Comparison of ENCODE assay signal across 12 mouse cellular contexts in the genomic region with DNA sequence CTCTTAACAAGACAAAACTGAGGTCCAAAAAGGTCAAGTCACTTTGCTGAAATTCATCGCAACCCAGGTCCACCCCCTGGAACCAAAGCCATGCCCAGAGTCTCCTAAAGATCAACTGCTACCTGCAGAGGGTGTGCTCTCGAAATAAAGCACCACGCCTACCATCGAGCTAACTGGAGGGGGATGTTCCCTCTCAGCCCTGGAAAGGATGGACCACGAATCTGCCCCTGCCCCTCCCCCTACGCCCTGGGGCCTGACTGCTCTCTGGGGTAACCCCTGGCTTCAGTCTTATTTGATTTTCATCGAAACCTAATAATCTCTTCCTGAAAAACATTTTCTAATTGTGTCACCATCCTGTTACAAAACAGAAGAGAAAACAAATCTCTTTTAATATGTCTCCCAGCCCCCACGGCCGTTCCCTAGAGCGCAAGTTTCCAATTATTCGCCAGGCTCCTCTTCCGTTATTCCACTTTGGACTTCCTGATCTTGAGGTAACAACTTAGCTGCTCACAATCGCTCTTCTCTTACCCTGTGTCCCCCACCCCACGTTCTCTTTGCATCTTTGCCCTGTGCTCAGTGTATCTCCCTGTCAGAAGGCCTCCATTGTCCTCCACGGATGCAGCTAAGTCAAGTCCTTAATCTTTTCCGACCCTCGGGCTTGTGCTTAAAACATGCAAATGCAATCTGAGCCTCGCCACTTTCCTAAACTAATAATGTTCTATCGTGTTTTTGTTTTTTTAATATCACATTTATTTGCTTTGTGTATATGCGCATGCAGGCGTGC.
DNase-seq lines count a peak whose midpoint lies in the region; ATAC-seq and TF ChIP-seq lines count a peak whose summit lies in the region.
"Had no signal": no experiment of that assay in that cellular context is flagged by ENCODE, and none has a peak within 500 bp of the region (broad histone marks: within the 10 kb centered on the region; RNA-seq: fewer than 3 reads in every experiment).

No protein-coding gene starts in this region.

- no peaks in the 10 kb centered on the region for H3K27me3 ChIP-seq in ES-Bruce4 (ENCODE audit: control insufficient read depth, insufficient read depth, low read length, poor library complexity, severe bottlenecking)
- H3K27me3 ChIP-seq in forebrain, embryonic 13.5 days: no peaks in the 10 kb centered on the region
- H3K27me3 ChIP-seq in midbrain, embryonic 10.5 days (ENCODE audit: low read depth, poor library complexity, severe bottlenecking): no peaks in the 10 kb centered on the region
- H3K27me3 ChIP-seq in cerebellum, adult 2 months (ENCODE audit: control insufficient read depth, insufficient read depth, low read length): no peaks in the 10 kb centered on the region
- H3K27me3 ChIP-seq: CH12.LX; stomach, embryonic 15.5 days had no signal

- no peaks in the 10 kb centered on the region; the same call in 1 of the 2 replicates for H3K9me3 ChIP-seq in ES-Bruce4 (replicated peaks; ENCODE audit: control insufficient read depth, insufficient read depth, low read length, poor library complexity, severe bottlenecking)
- H3K9me3 ChIP-seq in forebrain, embryonic 13.5 days (replicated peaks): no peaks in the 10 kb centered on the region
- no peaks in the 10 kb centered on the region for H3K9me3 ChIP-seq in midbrain, embryonic 10.5 days (replicated peaks)
- H3K9me3 ChIP-seq: stomach, embryonic 15.5 days had no signal

- TF ChIP-seq EP300 in ES-Bruce4 (IDR thresholded peaks at IDR 0.05; ENCODE audit: insufficient read depth, low read depth, low read length): 0 out of 2 replicates have a peak, but pooled peaks have one; percentile 43

- WGBS in forebrain, embryonic 13.5 days: 31% methylated on average over 21 of the region's 21 CpGs
- 31% methylated on average over 21 of the region's 21 CpGs for WGBS in midbrain, embryonic 10.5 days
- WGBS in cerebellum, adult 2 months: 79% methylated on average over 21 of the region's 21 CpGs

- DNase-seq in brain, embryonic 14.5 days (ENCODE audit: low read depth): peak; percentile 63
- peak; percentile 34 for DNase-seq in midbrain, embryonic 10.5 days (ENCODE audit: low spot score)
- no peak for DNase-seq in adrenal gland, adult 8-10 months
- DNase-seq in cerebellum, adult 2 months: no peak
- DNase-seq in lung, adult 18-20 months: no peak
- DNase-seq: kidney, adult 11 months; kidney, postnatal 36 days; thymus, postnatal 25 days had no signal

- no peak overlapping the region; the same call in 1 of the 2 replicates for H3K4me2 ChIP-seq in forebrain, embryonic 13.5 days
- H3K4me2 ChIP-seq: stomach, embryonic 15.5 days had no signal

- ATAC-seq in forebrain, embryonic 13.5 days: no peak

- no peak overlapping the region for H3K27ac ChIP-seq in ES-Bruce4 (ENCODE audit: insufficient read depth, low read length)
- peak overlapping the region; percentile 48; the same call in 1 of the 2 replicates for H3K27ac ChIP-seq in forebrain, embryonic 13.5 days
- peak overlapping the region; percentile 75 for H3K27ac ChIP-seq in midbrain, embryonic 10.5 days (replicated peaks)
- H3K27ac ChIP-seq in cerebellum, adult 2 months (ENCODE audit: insufficient read depth, low read length): no peak overlapping the region
- H3K27ac ChIP-seq: stomach, embryonic 15.5 days had no signal

- no peak for TF ChIP-seq POLR2A in ES-Bruce4 (IDR thresholded peaks at IDR 0.05; ENCODE audit: insufficient read depth, low read length)
- TF ChIP-seq POLR2A in brain, embryonic 14.5 days (IDR thresholded peaks at IDR 0.05; ENCODE audit: borderline replicate concordance, extremely low read depth, insufficient read depth, insufficient read length, poor library complexity, severe bottlenecking): no peak
- TF ChIP-seq POLR2A in cerebellum, adult 2 months (IDR thresholded peaks at IDR 0.05; ENCODE audit: borderline replicate concordance, insufficient read depth, low read length): no peak

- no peak overlapping the region for H3K9ac ChIP-seq in ES-Bruce4 (ENCODE audit: low read depth, poor library complexity, severe bottlenecking)
- no peak overlapping the region for H3K9ac ChIP-seq in forebrain, embryonic 13.5 days
- H3K9ac ChIP-seq: stomach, embryonic 15.5 days had no signal

- H3K4me1 ChIP-seq in ES-Bruce4 (ENCODE audit: control insufficient read depth, insufficient read depth, low read length): peaks cover 8% of the 10 kb centered on the region
- peaks cover 34% of the 10 kb centered on the region for H3K4me1 ChIP-seq in forebrain, embryonic 13.5 days
- H3K4me1 ChIP-seq in midbrain, embryonic 10.5 days: peaks cover 37% of the 10 kb centered on the region
- H3K4me1 ChIP-seq in cerebellum, adult 2 months (ENCODE audit: control insufficient read depth, insufficient read depth, low read length): peaks cover 11% of the 10 kb centered on the region
- H3K4me1 ChIP-seq: stomach, embryonic 15.5 days had no signal

- TF ChIP-seq CTCF in ES-Bruce4 (IDR thresholded peaks at IDR 0.05; ENCODE audit: low read depth, low read length): no peak
- no peak for TF ChIP-seq CTCF in brain, embryonic 14.5 days (IDR thresholded peaks at IDR 0.05; ENCODE audit: borderline replicate concordance, extremely low read depth, insufficient read depth, insufficient read length)
- TF ChIP-seq CTCF in cerebellum, adult 2 months (IDR thresholded peaks at IDR 0.05; ENCODE audit: borderline replicate concordance, insufficient read depth, low read depth, low read length): no peak

- no peaks in the 10 kb centered on the region for H3K36me3 ChIP-seq in ES-Bruce4 (ENCODE audit: control insufficient read depth, insufficient read depth, low read length, poor library complexity, severe bottlenecking)
- H3K36me3 ChIP-seq in forebrain, embryonic 13.5 days (ENCODE audit: poor library complexity, severe bottlenecking): no peaks in the 10 kb centered on the region
- H3K36me3 ChIP-seq in midbrain, embryonic 10.5 days: no peaks in the 10 kb centered on the region
- H3K36me3 ChIP-seq: stomach, embryonic 15.5 days had no signal

- H3K4me3 ChIP-seq in ES-Bruce4 (ENCODE audit: low read depth, low read length): no peak overlapping the region
- H3K4me3 ChIP-seq in forebrain, embryonic 13.5 days: no peak overlapping the region
- H3K4me3 ChIP-seq in midbrain, embryonic 10.5 days: no peak overlapping the region
- H3K4me3 ChIP-seq in cerebellum, adult 2 months (replicated peaks; ENCODE audit: insufficient read depth, low read depth, low read length): no peak overlapping the region
- H3K4me3 ChIP-seq: stomach, embryonic 15.5 days had no signal

Comparison
In these comparisons a context has a peak if more than half of its experiments do, and no peak if none do; other contexts are left out.
1. H3K27ac ChIP-seq: peak in forebrain, embryonic 13.5 days (single experiment) and midbrain, embryonic 10.5 days (single experiment); none in ES-Bruce4 (single experiment) and cerebellum, adult 2 months (single experiment).
2. DNase-seq: peak in brain, embryonic 14.5 days (single experiment) and midbrain, embryonic 10.5 days (single experiment); none in adrenal gland, adult 8-10 months (single experiment), cerebellum, adult 2 months (0 of 2) and lung, adult 18-20 months (0 of 2).